Mouse (Mus musculus) B cell, adult (primary cell): ENCODE results near the gene Vars2. TPM values are rescaled to one million over a fixed set of nuclear protein-coding genes. Genes with fewer than 3 reads are reported as not detected.

Experiments used
- total RNA-seq: library from RNA; stranded (reverse); gene quantifications from 4 replicates; pipeline ENCODE4 v1.2.4, GENCODE M21; 2023; ENCODE audit not compliant: inconsistent age

The Vars2 gene
- total RNA-seq = 43.2 to 67.6 TPM (median 49.8 TPM) in 4 replicates

DNA sequence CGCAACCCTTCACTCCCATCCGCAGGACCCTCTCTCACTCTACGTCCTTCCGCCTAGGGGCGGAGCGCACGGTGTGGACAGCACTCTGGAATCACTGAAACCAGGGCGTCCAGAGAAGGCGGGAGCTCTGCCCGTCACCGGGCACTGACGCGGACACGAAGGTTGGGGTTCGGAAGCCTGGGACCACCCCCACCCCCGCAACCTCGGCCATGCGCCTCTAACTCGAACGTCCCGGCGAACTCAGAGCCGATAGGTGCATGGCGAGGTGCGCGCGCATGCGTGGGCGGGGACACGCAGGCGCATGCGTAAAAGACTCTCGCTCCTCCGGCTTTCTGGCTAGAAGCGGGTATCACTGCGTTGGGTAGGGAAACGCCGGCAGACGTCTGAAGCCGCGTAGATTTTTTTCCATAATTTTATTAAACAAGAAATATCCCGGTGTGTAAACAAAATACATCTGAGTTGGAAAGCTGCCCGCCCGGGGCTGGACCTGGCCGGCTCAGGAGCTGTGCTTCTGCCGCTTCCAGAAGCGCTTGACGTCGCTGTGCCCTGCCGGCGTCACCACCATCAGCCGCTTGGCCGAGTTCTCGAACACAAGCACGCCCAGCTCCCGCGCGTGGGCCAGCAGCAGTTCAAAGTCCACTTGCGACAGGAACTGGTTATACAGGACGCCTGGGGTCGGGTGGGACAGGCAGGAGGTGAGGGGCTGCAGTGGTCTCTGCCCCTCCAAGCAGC lies at the start of gene Vars2:
TSS of gene Vars2 (minus strand) at position 259 of the 732 bp plus-strand sequence.

DNA sequence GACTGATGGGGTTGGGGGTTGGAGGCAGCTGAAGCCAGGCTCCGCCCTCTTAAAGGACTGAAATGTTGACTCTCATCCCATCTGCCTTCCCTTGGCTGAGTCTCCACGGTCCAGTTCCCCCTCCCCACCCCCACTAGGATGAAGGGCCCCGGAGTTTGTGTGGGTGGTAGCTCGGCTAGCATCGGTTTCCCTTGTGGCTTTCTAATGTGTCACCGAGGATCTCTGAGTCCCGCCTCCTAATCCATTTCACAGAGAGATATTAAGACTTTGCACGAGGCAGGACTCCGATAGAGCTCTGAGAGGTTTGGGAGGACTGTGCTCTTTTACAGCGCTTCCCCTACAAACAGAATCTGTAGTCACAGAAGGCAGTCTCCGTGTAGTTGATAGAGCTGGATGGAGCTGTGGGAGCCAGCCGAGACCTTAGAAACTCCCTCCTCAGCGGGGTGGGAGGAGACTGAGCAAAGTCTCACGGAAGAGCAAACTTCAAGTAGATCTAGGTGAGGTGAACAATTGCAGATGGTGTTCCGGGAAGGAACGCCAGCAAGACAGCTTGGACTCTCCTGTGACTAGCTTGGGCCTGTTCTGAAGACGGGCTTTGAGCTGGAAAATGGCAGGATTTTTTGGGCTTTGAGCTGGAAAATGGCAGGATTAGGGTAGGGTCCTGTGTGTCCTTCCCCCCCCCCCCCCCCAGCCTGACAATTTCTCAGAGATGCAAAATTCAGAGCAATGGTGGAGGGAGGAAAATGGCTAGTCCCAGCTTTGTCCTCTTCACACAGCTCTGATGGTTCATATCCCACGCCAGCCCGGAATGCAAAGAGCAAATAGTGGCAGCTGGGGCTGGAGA lies 37.5 kb upstream of the Vars2 start, which contains the start of gene Ddr1:
TSS of gene Ddr1 (minus strand) at position 1 of the 844 bp plus-strand sequence.

DNA sequence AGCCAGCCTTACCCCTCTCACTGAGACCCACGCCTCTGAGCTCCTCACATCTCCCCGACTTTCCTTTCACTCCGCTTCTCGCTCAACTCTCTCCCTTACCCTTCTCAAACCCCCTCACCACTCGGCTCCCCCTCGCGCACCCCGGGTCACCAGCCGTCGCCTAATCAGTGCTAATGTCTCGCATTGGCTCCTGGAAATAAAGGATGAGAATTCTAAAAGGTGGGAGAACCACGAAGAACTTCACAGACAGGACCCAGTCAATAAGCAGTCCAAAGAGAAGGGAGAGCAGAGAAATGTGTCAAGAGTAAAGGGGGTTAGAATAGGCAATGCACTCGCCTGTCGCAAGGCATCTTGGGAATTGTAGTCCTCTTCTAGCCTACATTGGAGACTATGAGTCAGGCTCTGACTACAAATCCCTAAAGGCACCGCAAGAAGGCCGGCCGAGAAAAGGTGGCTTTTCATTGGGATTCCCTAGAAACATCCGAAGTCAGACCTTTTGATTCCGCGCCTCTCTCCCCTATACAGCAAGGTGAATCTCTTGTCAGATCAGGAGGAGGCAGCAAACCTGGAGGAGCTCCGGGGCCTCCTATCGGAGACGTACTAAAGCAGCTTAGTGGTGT lies 6.1 kb upstream of the Vars2 start, which contains the start of gene Gtf2h4:
TSS of gene Gtf2h4 (minus strand) at position 324 of the 620 bp plus-strand sequence.

DNA sequence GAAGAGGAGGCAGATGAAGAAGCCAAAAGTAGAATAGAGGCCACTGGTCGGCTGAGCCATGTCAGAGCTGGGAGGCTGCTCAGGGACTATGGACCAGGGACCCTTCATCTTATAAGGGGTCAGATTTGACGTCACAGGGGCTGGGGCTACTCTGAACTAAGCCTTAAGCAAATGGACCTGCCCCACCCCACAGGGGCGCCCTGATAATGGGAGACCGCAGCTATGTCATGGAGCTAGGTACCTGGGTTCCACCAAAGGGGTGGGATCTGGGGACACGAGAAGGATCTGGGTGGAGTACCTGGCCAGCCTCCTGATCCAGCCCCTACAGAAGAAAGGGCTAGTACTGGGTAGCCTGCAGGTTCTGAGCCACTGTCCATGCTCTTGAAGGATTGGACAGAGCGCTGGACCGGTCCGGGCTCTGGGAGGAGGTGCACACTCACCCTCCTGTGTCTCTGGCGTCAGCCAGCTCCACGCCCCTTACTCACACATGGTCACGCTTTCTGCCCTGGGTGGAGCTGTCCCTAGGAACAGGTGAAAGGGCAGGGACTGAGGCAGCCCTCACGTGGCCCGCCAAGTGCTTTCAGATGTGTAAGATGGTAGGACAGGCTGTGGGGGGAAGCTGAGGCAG lies 23.7 kb downstream of the Vars2 start, which contains the start of gene Mucl3:
TSS of gene Mucl3 (minus strand) at position 87 of the 628 bp plus-strand sequence.

DNA sequence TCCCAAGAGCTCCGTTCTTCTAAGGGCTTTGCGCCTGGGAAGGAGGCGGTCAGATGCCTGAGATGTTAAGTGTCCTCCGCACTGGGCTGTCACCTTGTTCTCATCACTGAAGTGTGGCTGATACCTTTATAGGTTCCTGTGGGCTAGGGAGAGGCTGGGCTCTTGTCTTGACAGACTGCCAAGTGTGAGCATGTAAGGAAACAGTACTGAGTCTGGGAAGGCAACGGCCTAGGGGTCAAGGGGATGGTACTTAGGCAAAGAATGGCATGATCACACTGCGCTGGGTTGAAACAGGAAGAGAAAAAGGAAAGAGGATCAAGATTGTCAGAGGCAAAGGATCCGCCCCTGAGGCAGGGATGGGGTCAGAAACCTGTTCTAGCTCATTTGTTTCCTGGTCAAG lies 40.9 kb downstream of the Vars2 start, which contains the start of gene Gm9573:
TSS of gene Gm9573 (minus strand) at position 101 of the 400 bp plus-strand sequence.

Other genes starting within 250 kb of the Vars2 start
- gene H2-Q6, start 242.7 kb downstream of the Vars2 start, total RNA-seq = 271 to 340 TPM (median 322 TPM) in 4 replicates
- gene H2-Q7, start 228.4 kb downstream of the Vars2 start, total RNA-seq = 154 to 200 TPM (median 183 TPM) in 4 replicates
- gene H2-Q10, start 197.5 kb downstream of the Vars2 start, total RNA-seq = 55.8 to 66.3 TPM (median 64.4 TPM) in 4 replicates
- gene Pou5f1, start 161.6 kb downstream of the Vars2 start, total RNA-seq = 0.63 to 0.74 TPM (median 0.67 TPM) in 3 of 4 replicates, not detected in the other
- 4.8 to 6.8 TPM (median 5.4 TPM) in 4 replicates for gene Tcf19, start 150.8 kb downstream of the Vars2 start, total RNA-seq
- gene Cchcr1, start 150.5 kb downstream of the Vars2 start, total RNA-seq = 11.5 to 19.0 TPM (median 13.4 TPM) in 4 replicates
- not detected in 4 replicates for gene Psors1c2, start 134.4 kb downstream of the Vars2 start, total RNA-seq
- not detected in 4 replicates for gene Cdsn, start 115.5 kb downstream of the Vars2 start, total RNA-seq
- gene 2300002M23Rik, start 100.1 kb downstream of the Vars2 start, total RNA-seq = not detected in 4 replicates
- gene Sfta2, start 66.0 kb downstream of the Vars2 start, total RNA-seq = not detected in 4 replicates
- gene Gm9573, start 41.0 kb downstream of the Vars2 start, total RNA-seq = not detected in 4 replicates
- gene Mucl3, start 23.9 kb downstream of the Vars2 start, total RNA-seq = not detected in 4 replicates
- 17.9 to 21.2 TPM (median 19.8 TPM) in 4 replicates for gene Gtf2h4, start 6.1 kb upstream of the Vars2 start, total RNA-seq
- not detected in 4 replicates for gene Ddr1, start 37.0 kb upstream of the Vars2 start, total RNA-seq
- 0.63 to 0.99 TPM (median 0.78 TPM) in 3 of 4 replicates, not detected in the other for gene Ier3, start 154.1 kb upstream of the Vars2 start, total RNA-seq
- gene Flot1, start 155.6 kb upstream of the Vars2 start, total RNA-seq = 16.0 to 20.9 TPM (median 18.6 TPM) in 4 replicates
- gene Tubb5, start 170.7 kb upstream of the Vars2 start, total RNA-seq = 262 to 275 TPM (median 274 TPM) in 4 replicates
- 71.4 to 86.6 TPM (median 79.7 TPM) in 4 replicates for gene Mdc1, start 173.9 kb upstream of the Vars2 start, total RNA-seq
- 80.2 to 95.7 TPM (median 86.5 TPM) in 4 replicates for gene Nrm, start 193.7 kb upstream of the Vars2 start, total RNA-seq
- gene Ppp1r18, start 198.0 kb upstream of the Vars2 start, total RNA-seq = 209 to 233 TPM (median 217 TPM) in 4 replicates
- gene Dhx16, start 212.2 kb upstream of the Vars2 start, total RNA-seq = 103 to 128 TPM (median 115 TPM) in 4 replicates
- 16.2 to 22.4 TPM (median 19.8 TPM) in 4 replicates for gene 2310061I04Rik, start 229.8 kb upstream of the Vars2 start, total RNA-seq
- 14.7 to 21.4 TPM (median 18.2 TPM) in 4 replicates for gene Atat1, start 242.5 kb upstream of the Vars2 start, total RNA-seq
- 69.7 to 78.6 TPM (median 73.2 TPM) in 4 replicates for gene Mrps18b, start 248.8 kb upstream of the Vars2 start, total RNA-seq
- 159 to 172 TPM (median 168 TPM) in 4 replicates for gene Ppp1r10, start 248.8 kb upstream of the Vars2 start, total RNA-seq